Mouse (Mus musculus): ENCODE measurements at regions not wholly inside any gene's neighbourhood (a gene's known extent, or its start where the extent isn't known, plus 50 kb on each side); places are given as distances from the start of the nearest gene placed in this dataset.

DNA sequence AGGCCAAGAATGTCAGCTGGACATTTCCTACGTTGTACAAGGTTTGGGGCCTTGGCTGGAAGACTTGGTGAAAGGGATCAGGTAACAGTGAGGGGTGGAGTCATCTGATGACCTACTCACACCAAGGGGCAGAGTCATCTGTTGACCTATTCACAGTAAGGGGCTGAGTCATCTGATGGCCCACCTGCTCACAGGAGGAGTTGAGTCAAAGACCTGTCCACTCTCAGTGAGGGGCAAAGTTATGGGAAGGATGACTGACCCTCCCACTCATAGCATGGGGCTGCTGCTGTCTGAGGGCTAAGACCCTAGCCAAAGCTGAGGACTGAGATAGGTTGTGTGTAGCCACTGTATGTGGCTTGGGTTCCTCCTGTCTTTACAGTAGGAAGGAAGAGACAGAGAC, 107.2 kb upstream of the Camk1g start:
- TF ChIP-seq CTCF (IDR thresholded peaks at IDR 0.05; ENCODE audit: control insufficient read depth, insufficient read depth, low read length) (no peak), POLR2A (IDR thresholded peaks at IDR 0.05; ENCODE audit: borderline replicate concordance, control insufficient read depth, low read depth, low read length) (no peak)
